Mouse (Mus musculus): ENCODE data around the gene Aldh9a1. TPM values are rescaled to one million over a fixed set of nuclear protein-coding genes. Genes with fewer than 3 reads are reported as not detected.

Gene Aldh9a1
- polyA plus RNA-seq, 1 experiment from 2014 or later: 33.2 TPM

DNA sequence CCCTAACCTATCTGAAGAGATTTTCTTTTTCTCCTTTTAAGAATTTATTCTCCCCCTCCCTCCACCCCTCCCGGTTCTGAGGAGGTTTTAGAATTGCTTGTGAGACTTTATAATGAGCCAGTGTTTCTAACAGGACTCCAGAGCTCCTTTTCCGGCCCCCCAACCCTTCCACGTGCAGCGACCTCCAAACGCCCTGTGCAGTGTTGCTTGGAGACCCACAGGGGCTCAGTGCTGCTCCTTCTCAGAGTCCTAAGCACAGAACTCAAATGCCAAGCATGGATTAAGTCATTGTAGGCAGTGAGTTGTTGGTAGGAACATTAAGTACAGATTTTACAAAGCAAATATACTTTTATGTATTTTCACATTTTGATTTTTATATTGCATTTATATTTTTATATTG is 13.5 kb downstream of the Aldh9a1 start:
- WGBS: 62% methylated on average over 5 of the region's 5 CpGs
- H3K4me3 ChIP-seq (ENCODE audit: low read depth, low read length): no peak overlapping the region
- H3K27ac ChIP-seq (ENCODE audit: low read length): no peak overlapping the region
- no peaks in the 10 kb centered on the region for H3K4me1 ChIP-seq (ENCODE audit: insufficient read depth, low read depth, low read length)
- TF ChIP-seq CTCF (IDR thresholded peaks at IDR 0.05) (no peak), EP300 (IDR thresholded peaks at IDR 0.05) (no peak)
- H3K36me3 ChIP-seq (ENCODE audit: insufficient read depth, low read length): 0 out of 2 replicates have a peak, but pooled peaks cover 5% of the 10 kb centered on the region
- no peak overlapping the region for H3K9ac ChIP-seq (replicated peaks; ENCODE audit: low read depth)
- no peak for DNase-seq (ENCODE audit: low spot score)
- no peak overlapping the region for H3K4me2 ChIP-seq (replicated peaks; ENCODE audit: low read depth, low read length)
- no peaks in the 10 kb centered on the region for H3K27me3 ChIP-seq (replicated peaks; ENCODE audit: insufficient read depth, low read length)
- no peak for ATAC-seq
- H3K9me3 ChIP-seq (ENCODE audit: low read length): no peaks in the 10 kb centered on the region

DNA sequence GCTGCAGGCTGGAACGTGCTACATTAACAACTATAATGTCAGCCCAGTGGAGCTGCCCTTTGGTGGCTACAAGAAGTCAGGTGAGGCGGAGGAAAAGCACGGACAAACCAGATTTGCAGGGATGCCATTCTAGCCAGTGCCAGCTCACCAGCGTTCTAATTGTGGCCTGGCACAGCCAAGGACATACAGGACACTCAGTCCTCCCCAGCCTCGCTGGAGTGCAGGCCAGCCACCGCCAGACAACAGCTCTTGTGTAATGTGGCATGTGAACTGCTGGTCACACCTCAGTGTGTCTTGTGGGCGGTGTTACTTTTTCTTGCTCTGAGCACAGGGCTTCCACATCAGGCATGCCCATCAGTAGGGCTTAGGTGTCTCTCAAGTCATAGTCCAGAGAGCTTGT is 16.0 kb downstream of the Aldh9a1 start:
- Histone ChIP-seq H3K9ac (replicated peaks; ENCODE audit: low read depth) (no peak overlapping the region), H3K27me3 (replicated peaks; ENCODE audit: insufficient read depth, low read length) (no peaks in the 10 kb centered on the region), H3K9me3 (ENCODE audit: low read length) (no peaks in the 10 kb centered on the region), H3K4me2 (replicated peaks; ENCODE audit: low read depth, low read length) (no peak overlapping the region), H3K36me3 (ENCODE audit: insufficient read depth, low read length) (0 out of 2 replicates have a peak, but pooled peaks cover 5% of the 10 kb centered on the region), H3K4me3 (ENCODE audit: low read depth, low read length) (no peak overlapping the region), H3K4me1 (ENCODE audit: insufficient read depth, low read depth, low read length) (no peaks in the 10 kb centered on the region), H3K27ac (ENCODE audit: low read length) (no peak overlapping the region)
- 88% methylated on average over 7 of the region's 7 CpGs for WGBS
- ATAC-seq (no peak), DNase-seq (ENCODE audit: low spot score) (no peak)
- TF ChIP-seq CTCF (IDR thresholded peaks at IDR 0.05): no peak
- TF ChIP-seq EP300 (IDR thresholded peaks at IDR 0.05): no peak

DNA sequence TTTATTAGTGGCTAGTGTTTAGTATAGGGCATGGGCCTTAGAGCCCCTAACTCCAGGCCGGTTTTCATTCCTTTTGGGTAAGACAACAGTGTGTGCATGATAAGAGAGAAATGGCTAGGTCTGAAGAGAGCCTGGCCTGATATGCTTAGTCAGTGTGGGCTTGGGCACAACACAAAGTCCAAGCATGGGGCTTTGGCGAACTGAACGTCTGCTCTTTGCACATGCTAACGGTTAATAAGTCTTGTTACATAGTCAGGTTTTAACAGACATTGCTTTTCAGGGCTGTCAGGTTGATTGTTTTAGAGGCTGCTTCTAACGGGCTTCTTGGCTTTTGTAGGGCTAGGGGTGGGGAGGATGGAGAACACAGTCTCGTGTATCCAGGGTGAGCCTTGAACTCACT is 16.8 kb downstream of the Aldh9a1 start:
- TF ChIP-seq CTCF (IDR thresholded peaks at IDR 0.05) (no peak), EP300 (IDR thresholded peaks at IDR 0.05) (no peak)
- ATAC-seq (no peak), DNase-seq (ENCODE audit: low spot score) (no peak)
- H3K9ac ChIP-seq (replicated peaks; ENCODE audit: low read depth): no peak overlapping the region
- no peak overlapping the region for H3K4me3 ChIP-seq (ENCODE audit: low read depth, low read length)
- no peak overlapping the region for H3K27ac ChIP-seq (ENCODE audit: low read length)
- H3K4me2 ChIP-seq (replicated peaks; ENCODE audit: low read depth, low read length): no peak overlapping the region
- 0 out of 2 replicates have a peak, but pooled peaks cover 5% of the 10 kb centered on the region for H3K36me3 ChIP-seq (ENCODE audit: insufficient read depth, low read length)
- no peaks in the 10 kb centered on the region for H3K4me1 ChIP-seq (ENCODE audit: insufficient read depth, low read depth, low read length)
- no peaks in the 10 kb centered on the region for H3K9me3 ChIP-seq (ENCODE audit: low read length)
- H3K27me3 ChIP-seq (replicated peaks; ENCODE audit: insufficient read depth, low read length): no peaks in the 10 kb centered on the region
- 87% methylated on average over 6 of the region's 6 CpGs for WGBS

DNA sequence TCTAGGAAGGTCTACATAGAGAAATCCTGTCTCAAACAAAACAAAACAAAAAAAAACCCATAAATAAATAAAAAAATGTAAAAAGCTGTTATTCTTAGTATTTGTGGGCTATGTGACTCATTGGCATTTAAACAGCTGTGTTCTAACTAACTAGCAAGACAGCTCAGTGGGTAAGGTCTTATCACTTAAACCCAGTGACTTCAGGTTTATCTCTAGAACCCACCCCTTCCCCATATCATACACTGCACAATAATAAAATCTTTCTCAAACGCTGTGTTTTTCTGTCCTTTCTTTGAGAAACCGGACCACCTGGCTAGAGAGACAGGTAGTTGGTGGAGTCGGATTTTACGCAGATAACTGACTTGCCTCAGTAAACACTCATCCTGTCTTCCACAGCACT is 18.2 kb downstream of the Aldh9a1 start:
- TF ChIP-seq EP300 (IDR thresholded peaks at IDR 0.05): no peak
- TF ChIP-seq CTCF (IDR thresholded peaks at IDR 0.05): no peak
- H3K27ac ChIP-seq (ENCODE audit: low read length): no peak overlapping the region

DNA sequence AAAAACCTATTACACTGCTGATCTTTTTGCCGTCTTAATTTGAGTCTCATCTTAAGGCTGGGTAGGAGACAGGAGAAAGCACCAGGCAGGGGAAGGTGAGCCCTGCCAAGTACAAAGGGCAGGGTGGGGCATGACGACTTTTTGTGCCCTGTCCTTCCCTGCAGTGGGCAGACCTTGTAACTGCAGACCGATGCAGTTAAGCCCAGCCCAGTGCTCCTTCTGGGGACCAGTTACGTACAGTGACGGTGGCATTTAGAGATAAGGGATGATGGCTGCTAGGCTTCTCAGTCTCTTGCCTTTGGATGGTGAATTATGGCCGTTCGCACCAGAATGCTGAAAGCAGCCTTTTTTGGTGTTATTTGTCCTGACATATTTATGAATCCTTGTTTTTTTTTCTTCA is 18.7 kb downstream of the Aldh9a1 start:
- no peak for TF ChIP-seq EP300 (IDR thresholded peaks at IDR 0.05)
- no peak for TF ChIP-seq CTCF (IDR thresholded peaks at IDR 0.05)
- WGBS: 77% methylated on average over 7 of the region's 7 CpGs
- Histone ChIP-seq H3K27ac (ENCODE audit: low read length) (no peak overlapping the region), H3K27me3 (replicated peaks; ENCODE audit: insufficient read depth, low read length) (no peaks in the 10 kb centered on the region), H3K4me2 (replicated peaks; ENCODE audit: low read depth, low read length) (no peak overlapping the region), H3K4me1 (ENCODE audit: insufficient read depth, low read depth, low read length) (no peaks in the 10 kb centered on the region), H3K9ac (replicated peaks; ENCODE audit: low read depth) (no peak overlapping the region), H3K9me3 (ENCODE audit: low read length) (no peaks in the 10 kb centered on the region), H3K4me3 (ENCODE audit: low read depth, low read length) (no peak overlapping the region), H3K36me3 (ENCODE audit: insufficient read depth, low read length) (0 out of 2 replicates have a peak, but pooled peaks cover 8% of the 10 kb centered on the region)
- DNase-seq (ENCODE audit: low spot score): no peak
- ATAC-seq: no peak

More for the DNA sequence above, 18.2 kb downstream of the Aldh9a1 start:
- H3K9me3 ChIP-seq (ENCODE audit: low read length): no peaks in the 10 kb centered on the region
- 0 out of 2 replicates have a peak, but pooled peaks cover 8% of the 10 kb centered on the region for H3K36me3 ChIP-seq (ENCODE audit: insufficient read depth, low read length)
- ATAC-seq: no peak
- H3K4me1 ChIP-seq (ENCODE audit: insufficient read depth, low read depth, low read length): no peaks in the 10 kb centered on the region
- H3K9ac ChIP-seq (replicated peaks; ENCODE audit: low read depth): no peak overlapping the region
- DNase-seq (ENCODE audit: low spot score): no peak
- H3K27me3 ChIP-seq (replicated peaks; ENCODE audit: insufficient read depth, low read length): no peaks in the 10 kb centered on the region
- H3K4me3 ChIP-seq (ENCODE audit: low read depth, low read length): no peak overlapping the region
- 92% methylated on average over 4 of the region's 4 CpGs for WGBS
- H3K4me2 ChIP-seq (replicated peaks; ENCODE audit: low read depth, low read length): no peak overlapping the region

DNA sequence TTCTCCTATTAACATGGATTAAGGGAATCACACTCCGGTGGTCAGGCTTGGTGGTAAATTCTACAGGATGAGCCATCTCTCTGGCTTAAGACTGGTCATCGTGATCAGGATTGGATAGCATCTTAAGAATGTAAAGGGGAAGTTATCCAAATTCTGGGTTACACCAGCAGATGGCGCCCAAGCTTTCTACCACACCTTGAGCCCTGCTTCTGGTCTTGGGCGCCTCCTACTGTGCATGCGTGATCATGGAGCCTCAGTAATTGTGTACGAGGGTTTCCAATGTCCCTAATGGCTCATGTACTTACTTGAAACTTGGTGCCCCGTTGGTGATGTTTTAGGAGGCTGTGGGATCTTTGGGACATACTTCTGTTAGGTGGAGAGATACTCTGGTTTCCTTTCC is 20.1 kb downstream of the Aldh9a1 start:
- peak; percentile 78 for ATAC-seq
- Histone ChIP-seq H3K4me3 (ENCODE audit: low read depth, low read length) (no peak overlapping the region), H3K9ac (replicated peaks; ENCODE audit: low read depth) (no peak overlapping the region), H3K36me3 (ENCODE audit: insufficient read depth, low read length) (0 out of 2 replicates have a peak, but pooled peaks cover 8% of the 10 kb centered on the region), H3K4me2 (replicated peaks; ENCODE audit: low read depth, low read length) (no peak overlapping the region), H3K9me3 (ENCODE audit: low read length) (no peaks in the 10 kb centered on the region), H3K4me1 (ENCODE audit: insufficient read depth, low read depth, low read length) (no peaks in the 10 kb centered on the region), H3K27me3 (replicated peaks; ENCODE audit: insufficient read depth, low read length) (no peaks in the 10 kb centered on the region), H3K27ac (ENCODE audit: low read length) (no peak overlapping the region)
- TF ChIP-seq EP300 (IDR thresholded peaks at IDR 0.05) (no peak), CTCF (IDR thresholded peaks at IDR 0.05) (peak; percentile 99)
- WGBS: 6% methylated on average over 7 of the region's 7 CpGs
- peak; percentile 92 for DNase-seq (ENCODE audit: low spot score)

DNA sequence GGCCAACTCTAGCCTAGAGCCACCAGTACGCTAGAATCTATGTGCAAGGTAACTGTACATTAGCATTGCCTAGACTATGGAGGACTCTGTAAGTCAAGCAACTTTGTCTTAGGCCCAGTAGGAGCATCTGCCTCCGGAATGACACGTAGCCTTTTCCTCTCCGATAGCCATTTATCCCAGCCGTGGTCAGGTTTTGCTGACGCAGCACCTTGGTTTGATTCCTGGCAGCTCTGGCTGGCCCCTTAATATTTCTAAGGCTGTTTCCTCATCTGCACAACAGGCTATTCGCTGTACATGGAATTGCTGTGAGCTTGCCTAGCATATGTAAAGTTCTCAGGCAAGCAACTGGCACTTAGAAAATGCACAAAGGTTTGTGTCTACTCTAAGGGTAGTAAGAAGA is 22.9 kb downstream of the Aldh9a1 start:
- Histone ChIP-seq H3K27me3 (replicated peaks; ENCODE audit: insufficient read depth, low read length) (no peaks in the 10 kb centered on the region), H3K4me3 (ENCODE audit: low read depth, low read length) (no peak overlapping the region), H3K9ac (replicated peaks; ENCODE audit: low read depth) (no peak overlapping the region), H3K4me2 (replicated peaks; ENCODE audit: low read depth, low read length) (no peak overlapping the region), H3K27ac (ENCODE audit: low read length) (no peak overlapping the region), H3K4me1 (ENCODE audit: insufficient read depth, low read depth, low read length) (no peaks in the 10 kb centered on the region), H3K36me3 (ENCODE audit: insufficient read depth, low read length) (0 out of 2 replicates have a peak, but pooled peaks cover 9% of the 10 kb centered on the region), H3K9me3 (ENCODE audit: low read length) (no peaks in the 10 kb centered on the region)
- no peak for DNase-seq (ENCODE audit: low spot score)
- ATAC-seq: no peak
- 95% methylated on average over 7 of the region's 7 CpGs for WGBS
- TF ChIP-seq CTCF (IDR thresholded peaks at IDR 0.05) (no peak), EP300 (IDR thresholded peaks at IDR 0.05) (no peak)

Measured in lung, postnatal 0 days (tissue).